Mouse (Mus musculus): ENCODE measurements around the gene Agtpbp1. TPM values are rescaled to one million over a fixed set of nuclear protein-coding genes. Genes with fewer than 3 reads are reported as not detected.

Agtpbp1 gene
- polyA plus RNA-seq, 1 experiment: 10.1 TPM

DNA sequence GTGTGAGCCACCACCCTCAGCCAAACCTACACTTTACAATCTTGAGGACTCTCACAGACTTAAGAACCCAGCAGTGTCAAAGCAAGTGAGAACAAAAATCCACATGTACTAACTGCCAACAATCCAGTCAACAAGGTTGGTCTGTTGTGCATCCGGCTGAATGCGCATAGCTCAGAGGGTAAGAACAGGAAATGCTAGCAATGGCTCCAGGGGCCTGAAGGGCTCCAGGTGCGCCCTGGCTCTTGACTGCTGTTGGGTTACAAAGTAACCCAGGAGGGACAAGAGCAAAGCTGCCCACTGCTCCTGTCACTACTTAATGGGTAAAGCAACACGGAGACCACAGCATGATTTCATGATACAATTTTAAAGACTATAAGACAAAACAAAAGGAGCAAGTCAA lies 81.4 kb downstream of the Agtpbp1 start:
- peaks cover 9% of the 10 kb centered on the region for H3K36me3 ChIP-seq (ENCODE audit: control insufficient read depth, insufficient read depth)
- H3K4me2 ChIP-seq (ENCODE audit: low read depth): no peak overlapping the region
- H3K27me3 ChIP-seq (ENCODE audit: control insufficient read depth, insufficient read depth, insufficient read length): no peaks in the 10 kb centered on the region
- no peak overlapping the region for H3ac ChIP-seq (ENCODE audit: control insufficient read depth, insufficient read length)
- H3K79me2 ChIP-seq (ENCODE audit: control insufficient read depth, insufficient read depth): no peaks in the 10 kb centered on the region
- TF ChIP-seq TCF12 (IDR thresholded peaks at IDR 0.05; ENCODE audit: insufficient read depth, poor library complexity, severe bottlenecking): no peak
- no peak for TF ChIP-seq MYOG (IDR thresholded peaks at IDR 0.05; ENCODE audit: control insufficient read depth in 1 of 3, insufficient read depth in 1 of 3, insufficient read length in 2 of 3, low read depth in 2 of 3)
- no peak overlapping the region for H3K4me3 ChIP-seq

DNA sequence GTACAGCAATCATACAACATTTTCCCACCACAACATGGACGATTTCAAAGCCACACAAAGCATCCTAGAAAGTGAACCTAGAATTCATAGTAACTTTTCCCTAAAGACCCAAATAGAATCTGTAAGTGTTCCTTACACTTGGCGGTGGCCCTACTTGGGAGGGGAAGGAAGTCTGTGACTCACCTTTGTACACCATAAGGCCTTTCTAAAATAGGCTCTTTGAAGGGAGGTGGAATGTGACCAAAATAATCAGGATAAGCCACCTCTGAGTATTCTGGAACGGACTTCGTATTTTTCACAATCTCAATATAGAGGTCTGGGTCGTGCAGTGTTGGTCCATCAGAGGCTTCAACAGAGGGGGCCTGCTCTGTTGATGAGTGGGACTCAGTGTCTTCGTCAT lies 85.2 kb downstream of the Agtpbp1 start:
- TF ChIP-seq MAX (IDR thresholded peaks at IDR 0.05; ENCODE audit: low read depth) (no peak), MYOD1 (IDR thresholded peaks at IDR 0.05; ENCODE audit: control insufficient read depth in 1 of 3, insufficient read length in 2 of 3, low read depth in 2 of 3) (no peak), CEBPB (IDR thresholded peaks at IDR 0.05; ENCODE audit: insufficient read depth, poor library complexity, severe bottlenecking) (no peak), REST (IDR thresholded peaks at IDR 0.05; ENCODE audit: insufficient read depth, insufficient read length) (no peak), E2F4 (IDR thresholded peaks at IDR 0.05; ENCODE audit: insufficient read depth) (no peak), MYOG (IDR thresholded peaks at IDR 0.05; ENCODE audit: control insufficient read depth in 1 of 3, insufficient read depth in 1 of 3, insufficient read length in 2 of 3, low read depth in 2 of 3) (no peak), TCF12 (IDR thresholded peaks at IDR 0.05; ENCODE audit: insufficient read depth, poor library complexity, severe bottlenecking) (no peak), POLR2A (IDR thresholded peaks at IDR 0.05; ENCODE audit: insufficient read length, low read depth) (no peak), USF1 (IDR thresholded peaks at IDR 0.05; ENCODE audit: low read depth) (no peak), TCF3 (IDR thresholded peaks at IDR 0.05; ENCODE audit: insufficient read length, low read depth) (no peak), SRF (IDR thresholded peaks at IDR 0.05; ENCODE audit: control insufficient read depth, insufficient read length, low read depth) (no peak), POLR2AphosphoS2 (IDR thresholded peaks at IDR 0.05; ENCODE audit: insufficient read length, low read depth) (no peak)
- H3K4me2 ChIP-seq (ENCODE audit: low read depth): no peak overlapping the region
- no peak overlapping the region for H3ac ChIP-seq (ENCODE audit: control insufficient read depth, insufficient read length)
- H3K27me3 ChIP-seq (ENCODE audit: control insufficient read depth, insufficient read depth, insufficient read length): no peaks in the 10 kb centered on the region
- H3K36me3 ChIP-seq (ENCODE audit: control insufficient read depth, insufficient read depth): peaks cover 12% of the 10 kb centered on the region
- no peaks in the 10 kb centered on the region for H3K79me2 ChIP-seq (ENCODE audit: control insufficient read depth, insufficient read depth)
- H3K4me3 ChIP-seq: no peak overlapping the region

DNA sequence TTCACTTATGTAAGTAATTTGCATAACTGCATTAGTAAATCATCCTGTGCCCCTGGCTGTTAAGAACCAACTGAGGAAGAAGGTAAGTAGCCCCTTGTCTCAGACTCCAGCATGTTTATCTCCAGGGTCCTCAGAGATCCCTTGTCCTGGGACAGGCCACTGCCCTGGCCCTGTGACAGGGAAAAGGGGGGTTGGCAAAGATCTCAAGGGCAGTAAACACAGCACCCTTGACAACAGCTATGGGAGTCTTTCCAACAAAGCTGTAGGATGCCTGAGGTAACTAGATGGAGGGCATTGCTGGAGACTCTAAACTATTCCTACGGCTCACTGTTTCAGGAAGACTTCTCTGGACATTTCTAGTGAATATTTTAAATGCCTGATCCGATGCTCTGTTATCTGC lies 85.7 kb downstream of the Agtpbp1 start:
- H3ac ChIP-seq (ENCODE audit: control insufficient read depth, insufficient read length): no peak overlapping the region
- no peaks in the 10 kb centered on the region for H3K27me3 ChIP-seq (ENCODE audit: control insufficient read depth, insufficient read depth, insufficient read length)
- H3K4me2 ChIP-seq (ENCODE audit: low read depth): no peak overlapping the region
- H3K79me2 ChIP-seq (ENCODE audit: control insufficient read depth, insufficient read depth): no peaks in the 10 kb centered on the region
- H3K36me3 ChIP-seq (ENCODE audit: control insufficient read depth, insufficient read depth): peaks cover 15% of the 10 kb centered on the region
- no peak overlapping the region for H3K4me3 ChIP-seq
- TF ChIP-seq E2F4 (IDR thresholded peaks at IDR 0.05; ENCODE audit: insufficient read depth): no peak
- TF ChIP-seq TCF3 (IDR thresholded peaks at IDR 0.05; ENCODE audit: insufficient read length, low read depth): no peak
- TF ChIP-seq MAX (IDR thresholded peaks at IDR 0.05; ENCODE audit: low read depth): no peak
- TF ChIP-seq CEBPB (IDR thresholded peaks at IDR 0.05; ENCODE audit: insufficient read depth, poor library complexity, severe bottlenecking): no peak
- TF ChIP-seq REST (IDR thresholded peaks at IDR 0.05; ENCODE audit: insufficient read depth, insufficient read length): no peak
- TF ChIP-seq POLR2AphosphoS2 (IDR thresholded peaks at IDR 0.05; ENCODE audit: insufficient read length, low read depth): no peak
- no peak for TF ChIP-seq POLR2A (IDR thresholded peaks at IDR 0.05; ENCODE audit: insufficient read length, low read depth)
- no peak for TF ChIP-seq TCF12 (IDR thresholded peaks at IDR 0.05; ENCODE audit: insufficient read depth, poor library complexity, severe bottlenecking)
- TF ChIP-seq USF1 (IDR thresholded peaks at IDR 0.05; ENCODE audit: low read depth): no peak
- TF ChIP-seq SRF (IDR thresholded peaks at IDR 0.05; ENCODE audit: control insufficient read depth, insufficient read length, low read depth): no peak
- no peak for TF ChIP-seq MYOG (IDR thresholded peaks at IDR 0.05; ENCODE audit: control insufficient read depth in 1 of 3, insufficient read depth in 1 of 3, insufficient read length in 2 of 3, low read depth in 2 of 3)

DNA sequence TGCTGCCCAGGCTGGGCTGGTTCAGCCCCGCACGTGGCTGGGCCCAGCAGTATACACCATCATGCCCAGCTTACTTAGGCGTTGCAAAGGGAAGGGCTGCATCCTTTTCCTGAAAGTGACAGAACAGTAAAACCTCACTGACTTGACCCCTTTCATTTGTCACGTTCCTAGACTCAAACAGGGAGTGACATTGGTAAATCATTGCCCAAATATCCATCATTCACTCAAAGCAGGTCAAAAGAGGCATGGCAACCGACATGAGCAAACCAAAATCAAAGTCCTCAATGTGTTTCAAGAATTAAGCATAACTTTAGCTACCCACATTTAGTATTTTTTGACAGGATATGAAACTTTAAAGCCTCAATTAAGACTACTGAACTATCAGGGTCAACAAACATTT lies 86.8 kb downstream of the Agtpbp1 start:
- no peak overlapping the region for H3K4me2 ChIP-seq (ENCODE audit: low read depth)
- H3K4me3 ChIP-seq: no peak overlapping the region
- no peak overlapping the region for H3ac ChIP-seq (ENCODE audit: control insufficient read depth, insufficient read length)
- no peaks in the 10 kb centered on the region for H3K79me2 ChIP-seq (ENCODE audit: control insufficient read depth, insufficient read depth)
- no peaks in the 10 kb centered on the region for H3K27me3 ChIP-seq (ENCODE audit: control insufficient read depth, insufficient read depth, insufficient read length)
- TF ChIP-seq POLR2AphosphoS2 (IDR thresholded peaks at IDR 0.05; ENCODE audit: insufficient read length, low read depth) (no peak), E2F4 (IDR thresholded peaks at IDR 0.05; ENCODE audit: insufficient read depth) (no peak), USF1 (IDR thresholded peaks at IDR 0.05; ENCODE audit: low read depth) (no peak), SRF (IDR thresholded peaks at IDR 0.05; ENCODE audit: control insufficient read depth, insufficient read length, low read depth) (no peak), POLR2A (IDR thresholded peaks at IDR 0.05; ENCODE audit: insufficient read length, low read depth) (no peak), REST (IDR thresholded peaks at IDR 0.05; ENCODE audit: insufficient read depth, insufficient read length) (no peak), TCF12 (IDR thresholded peaks at IDR 0.05; ENCODE audit: insufficient read depth, poor library complexity, severe bottlenecking) (no peak), CEBPB (IDR thresholded peaks at IDR 0.05; ENCODE audit: insufficient read depth, poor library complexity, severe bottlenecking) (no peak), MAX (IDR thresholded peaks at IDR 0.05; ENCODE audit: low read depth) (no peak)
- H3K36me3 ChIP-seq (ENCODE audit: control insufficient read depth, insufficient read depth): peaks cover 21% of the 10 kb centered on the region

DNA sequence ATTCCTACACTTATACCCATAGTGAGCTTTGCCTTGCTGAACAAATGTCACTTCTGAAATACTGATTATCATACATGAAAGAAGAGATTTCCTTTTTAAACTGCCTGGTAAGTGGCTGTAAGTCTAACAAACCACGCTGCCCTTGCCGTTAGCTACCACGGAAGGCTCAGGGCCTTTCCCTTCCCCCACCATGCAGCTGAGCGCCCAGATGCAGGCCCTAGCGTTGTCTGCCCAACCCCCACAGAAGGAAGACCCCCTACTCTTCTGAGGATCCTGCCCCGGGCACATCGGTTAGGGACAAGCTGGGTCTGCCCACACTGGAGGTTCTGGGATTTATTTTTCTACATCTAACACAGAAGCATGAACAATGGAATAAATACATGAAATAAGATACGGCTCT lies 89.2 kb downstream of the Agtpbp1 start:
- TF ChIP-seq POLR2A (IDR thresholded peaks at IDR 0.05; ENCODE audit: insufficient read length, low read depth) (no peak), SRF (IDR thresholded peaks at IDR 0.05; ENCODE audit: control insufficient read depth, insufficient read length, low read depth) (no peak), E2F4 (IDR thresholded peaks at IDR 0.05; ENCODE audit: insufficient read depth) (no peak), USF1 (IDR thresholded peaks at IDR 0.05; ENCODE audit: low read depth) (no peak), MAX (IDR thresholded peaks at IDR 0.05; ENCODE audit: low read depth) (no peak), MYOG (IDR thresholded peaks at IDR 0.05; ENCODE audit: control insufficient read depth in 1 of 3, insufficient read depth in 1 of 3, insufficient read length in 2 of 3, low read depth in 2 of 3) (no peak)
- no peaks in the 10 kb centered on the region for H3K27me3 ChIP-seq (ENCODE audit: control insufficient read depth, insufficient read depth, insufficient read length)
- no peak overlapping the region for H3ac ChIP-seq (ENCODE audit: control insufficient read depth, insufficient read length)
- no peak overlapping the region for H3K4me2 ChIP-seq (ENCODE audit: low read depth)
- no peak overlapping the region for H3K4me3 ChIP-seq
- peaks cover 21% of the 10 kb centered on the region for H3K36me3 ChIP-seq (ENCODE audit: control insufficient read depth, insufficient read depth)
- H3K79me2 ChIP-seq (ENCODE audit: control insufficient read depth, insufficient read depth): no peaks in the 10 kb centered on the region
